Mouse (Mus musculus) liver, embryonic 13.5 days (tissue): ENCODE data around the gene Angel1. TPM values are rescaled to one million over a fixed set of nuclear protein-coding genes. Genes with fewer than 3 reads are reported as not detected.

ENCODE experiments used
- ATAC-seq: fragments of 200-750 bp; cut with Nextera tagmentation; 2 replicates; pipeline ENCODE4 v1.8.0; 2017; ENCODE audit warnings: low read depth, mild to moderate bottlenecking, moderate number of reproducible peaks, moderate library complexity
- DNase-seq: peaks from one replicate; pipeline ENCODE4 v3.0.0; 2022
- H3K27ac ChIP-seq: fragments of 300-500 bp; sonication (generic); 2 replicates; pipeline ENCODE4 v1.5.1; 2015; ENCODE audit warnings: moderate library complexity, mild to moderate bottlenecking, inconsistent platforms
- H3K27me3 ChIP-seq: fragments of 300-500 bp; sonication (generic); 2 replicates; pipeline ENCODE4 v1.6.1; 2015; ENCODE audit warnings: mild to moderate bottlenecking, inconsistent platforms
- H3K36me3 ChIP-seq: fragments of 300-500 bp; sonication (generic); 2 replicates; pipeline ENCODE4 v1.6.1; 2015; ENCODE audit warnings: mild to moderate bottlenecking, inconsistent platforms
- H3K4me1 ChIP-seq: fragments of 300-500 bp; sonication (generic); replicated peaks from 2 replicates; pipeline ENCODE4 v1.6.1; 2015; ENCODE audit warnings: inconsistent platforms
- H3K4me2 ChIP-seq: fragments of 300-500 bp; sonication (generic); 2 replicates; pipeline ENCODE4 v1.6.1; 2015; ENCODE audit warnings: inconsistent platforms, mild to moderate bottlenecking, moderate library complexity
- H3K4me3 ChIP-seq: fragments of 300-500 bp; sonication (generic); replicated peaks from 2 replicates; pipeline ENCODE4 v1.5.1; 2015; ENCODE audit warnings: mild to moderate bottlenecking, inconsistent platforms
- H3K9ac ChIP-seq: fragments of 300-500 bp; sonication (generic); 2 replicates; pipeline ENCODE4 v1.6.1; 2015; ENCODE audit warnings: mild to moderate bottlenecking, inconsistent platforms
- H3K9me3 ChIP-seq: fragments of 300-500 bp; sonication (generic); replicated peaks from 2 replicates; pipeline ENCODE4 v1.6.1; 2016; ENCODE audit warnings: inconsistent platforms
- WGBS: fragments of 180-500 bp; shearing (Covaris S2); methylation state at CpG from one replicate; pipeline ENCODE4 v1.1.7; 2015; ENCODE audit not compliant: insufficient replicate concordance; 5-methylcytosine and 5-hydroxymethylcytosine counted together
- polyA plus RNA-seq: library from polyadenylated mRNA; unstranded; fragments of >200 nt; fragmentation: Nextera tagmentation; extraction: Ambion mirVana; gene quantifications from 2 replicates; pipeline ENCODE4 v1.2.1, GENCODE M21; 2015

The Angel1 gene
- polyA plus RNA-seq, 1 experiment from 2014 or later = 1.1 TPM

DNA sequence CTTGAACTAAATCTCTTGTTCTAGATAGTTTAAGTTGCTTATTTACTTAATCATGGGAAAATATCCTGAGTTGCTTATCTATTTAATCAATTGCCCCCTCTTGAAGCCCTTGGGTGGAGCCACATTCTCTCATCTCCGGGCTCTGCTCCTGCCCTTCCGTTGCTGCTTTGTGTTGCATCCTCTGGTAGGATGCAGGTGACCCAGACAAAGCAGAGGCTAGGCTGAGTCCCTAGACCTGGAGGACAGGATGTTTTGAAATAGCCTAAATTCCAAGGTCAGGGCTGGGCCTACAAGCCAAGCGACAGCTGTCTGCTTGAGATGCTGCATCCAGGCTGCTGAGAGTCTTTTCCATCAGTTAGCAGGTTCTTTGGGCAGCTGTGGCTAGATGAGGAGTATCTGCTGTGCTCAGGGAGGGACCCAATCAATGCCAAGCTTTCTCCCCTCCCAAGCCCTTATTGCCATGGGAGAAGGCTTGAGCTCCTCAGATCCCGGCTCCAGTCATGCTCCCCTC, 38.8 kb downstream of the Angel1 start:
- Histone ChIP-seq H3K4me1 (peaks cover 55% of the 10 kb centered on the region), H3K27ac (peak overlapping the region; percentile 45; the same call in 1 of the 2 replicates), H3K36me3 (no peaks in the 10 kb centered on the region), H3K9ac (no peak overlapping the region), H3K4me2 (no peak overlapping the region), H3K9me3 (no peaks in the 10 kb centered on the region), H3K27me3 (no peaks in the 10 kb centered on the region), H3K4me3 (no peak overlapping the region)
- ATAC-seq (no peak), DNase-seq (no peak)
- WGBS = 28% methylated on average over 4 of the region's 4 CpGs

DNA sequence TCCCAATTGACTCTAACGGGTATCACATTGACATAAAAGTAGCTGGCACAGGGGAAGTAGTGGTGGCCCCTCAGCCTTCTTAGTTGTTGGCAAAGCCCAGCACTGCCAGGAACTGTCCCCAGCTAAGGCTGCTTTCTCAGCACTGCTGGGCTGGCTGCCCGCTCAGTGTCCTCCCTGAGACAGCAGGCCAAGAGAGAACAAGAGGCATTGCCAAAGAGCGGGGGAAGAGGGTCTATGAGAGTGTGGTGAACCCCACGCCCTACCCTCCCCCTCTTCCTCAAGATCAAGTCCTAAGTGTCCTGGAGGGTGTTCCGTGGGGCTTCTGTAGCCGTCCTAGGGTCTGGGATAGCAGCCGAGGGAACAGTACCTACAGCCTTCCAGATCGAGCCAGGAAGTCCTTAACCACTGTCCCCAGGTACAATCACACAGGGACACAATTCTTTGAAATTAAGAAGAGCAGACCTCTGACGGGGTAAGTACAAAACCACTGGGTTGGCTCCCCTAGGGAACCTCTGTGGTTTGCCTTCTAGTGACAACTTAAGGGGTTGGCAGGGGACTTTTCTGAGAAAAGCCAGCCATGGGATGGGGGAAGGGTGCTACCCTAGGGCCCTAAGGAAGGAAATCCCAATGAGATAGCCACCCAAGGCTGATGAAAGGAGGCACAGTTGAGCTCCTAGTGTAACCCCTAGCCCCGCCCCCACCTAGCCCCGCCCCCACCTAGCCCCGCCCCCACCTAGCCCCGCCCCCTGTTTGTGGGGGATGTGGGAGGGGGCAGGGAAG, 39.5 kb downstream of the Angel1 start:
- DNase-seq (no peak), ATAC-seq (peak; percentile 50; the same call in 1 of the 2 replicates)
- Histone ChIP-seq H3K9ac (no peak overlapping the region), H3K4me2 (peak overlapping the region; percentile 14; the same call in 1 of the 2 replicates), H3K27me3 (no peaks in the 10 kb centered on the region), H3K4me3 (no peak overlapping the region), H3K4me1 (peaks cover 49% of the 10 kb centered on the region), H3K9me3 (no peaks in the 10 kb centered on the region), H3K27ac (peak overlapping the region; percentile 51; the same call in 1 of the 2 replicates), H3K36me3 (no peaks in the 10 kb centered on the region)
- 19% methylated on average over 12 of the region's 13 CpGs for WGBS

GRCm38 (mm10) chr12:86685275-86685674, 41.0 kb downstream of the Angel1 start:
- Histone ChIP-seq H3K36me3 (no peaks in the 10 kb centered on the region), H3K4me2 (no peak overlapping the region), H3K27me3 (peaks cover 7% of the 10 kb centered on the region), H3K27ac (no peak overlapping the region), H3K9ac (no peak overlapping the region), H3K4me1 (peaks cover 53% of the 10 kb centered on the region), H3K4me3 (no peak overlapping the region), H3K9me3 (no peaks in the 10 kb centered on the region)
- DNase-seq = no peak
- 79% methylated on average over 9 of the region's 9 CpGs for WGBS
- no peak for ATAC-seq

- Histone ChIP-seq H3K9ac (no peak overlapping the region), H3K27me3 (peaks cover 23% of the 10 kb centered on the region), H3K4me2 (no peak overlapping the region), H3K27ac (peak overlapping the region; percentile 11; the same call in 1 of the 2 replicates), H3K36me3 (no peaks in the 10 kb centered on the region), H3K4me1 (peaks cover 63% of the 10 kb centered on the region), H3K4me3 (no peak overlapping the region), H3K9me3 (no peaks in the 10 kb centered on the region)
- DNase-seq (no peak), ATAC-seq (0 out of 2 replicates have a peak, but pooled peaks have one; percentile 30)
- WGBS = 11% methylated on average over 7 of the region's 7 CpGs
These were observed 42.6 kb downstream of the Angel1 start for GRCm38 (mm10) chr12:86683698-86684097.

DNA sequence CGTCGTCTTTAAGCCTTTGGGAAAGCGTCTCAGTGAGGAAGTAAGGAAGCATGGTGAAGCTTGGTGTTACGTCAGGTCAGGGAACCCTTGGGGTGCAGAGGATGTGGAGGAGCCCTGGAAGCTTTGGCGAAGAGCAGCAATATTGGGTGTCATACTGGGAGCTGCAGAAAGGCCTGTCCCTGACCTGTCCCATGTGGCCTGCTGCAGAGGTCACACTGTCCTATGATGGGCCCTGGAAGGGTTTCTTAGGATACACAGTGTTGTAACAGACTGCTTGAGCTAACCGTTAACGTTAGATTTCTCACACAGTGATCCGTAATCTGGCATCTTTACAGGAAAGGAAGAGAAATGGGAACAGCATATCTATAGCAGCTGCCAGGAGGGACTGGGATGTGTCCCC, 44.1 kb downstream of the Angel1 start:
- ATAC-seq = no peak
- 62% methylated on average over 8 of the region's 8 CpGs for WGBS

DNA sequence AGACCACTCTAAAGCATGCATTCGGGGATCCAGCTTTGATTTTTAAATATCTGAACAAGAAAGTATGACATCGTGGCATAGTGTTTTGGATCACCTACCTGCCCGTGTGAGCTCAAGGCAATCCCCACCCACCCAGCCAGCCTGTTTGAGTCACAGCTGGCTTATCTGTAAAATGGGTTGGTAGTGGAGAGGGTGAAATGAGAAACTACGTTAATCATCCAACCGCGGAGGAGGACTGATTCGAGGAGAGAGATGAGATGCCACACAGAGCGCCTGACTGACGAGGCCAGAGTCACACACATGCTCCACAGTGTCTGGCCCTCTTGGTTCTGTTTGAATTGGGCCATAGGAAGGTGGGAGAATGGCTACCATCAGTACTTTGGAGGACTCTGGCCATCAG, 44.6 kb downstream of the Angel1 start:
- no peak for DNase-seq
- Histone ChIP-seq H3K9me3 (no peaks in the 10 kb centered on the region), H3K9ac (no peak overlapping the region), H3K4me3 (no peak overlapping the region), H3K36me3 (no peaks in the 10 kb centered on the region), H3K4me2 (no peak overlapping the region), H3K27ac (no peak overlapping the region), H3K4me1 (peaks cover 47% of the 10 kb centered on the region), H3K27me3 (peaks cover 35% of the 10 kb centered on the region)
- no peak for ATAC-seq
- WGBS = 53% methylated on average over 9 of the region's 9 CpGs

More for the DNA sequence above, 44.1 kb downstream of the Angel1 start:
- Histone ChIP-seq H3K9ac (no peak overlapping the region), H3K9me3 (no peaks in the 10 kb centered on the region), H3K4me2 (no peak overlapping the region), H3K27me3 (peaks cover 35% of the 10 kb centered on the region), H3K4me1 (peaks cover 50% of the 10 kb centered on the region), H3K27ac (no peak overlapping the region), H3K36me3 (no peaks in the 10 kb centered on the region), H3K4me3 (no peak overlapping the region)
- DNase-seq = no peak

DNA sequence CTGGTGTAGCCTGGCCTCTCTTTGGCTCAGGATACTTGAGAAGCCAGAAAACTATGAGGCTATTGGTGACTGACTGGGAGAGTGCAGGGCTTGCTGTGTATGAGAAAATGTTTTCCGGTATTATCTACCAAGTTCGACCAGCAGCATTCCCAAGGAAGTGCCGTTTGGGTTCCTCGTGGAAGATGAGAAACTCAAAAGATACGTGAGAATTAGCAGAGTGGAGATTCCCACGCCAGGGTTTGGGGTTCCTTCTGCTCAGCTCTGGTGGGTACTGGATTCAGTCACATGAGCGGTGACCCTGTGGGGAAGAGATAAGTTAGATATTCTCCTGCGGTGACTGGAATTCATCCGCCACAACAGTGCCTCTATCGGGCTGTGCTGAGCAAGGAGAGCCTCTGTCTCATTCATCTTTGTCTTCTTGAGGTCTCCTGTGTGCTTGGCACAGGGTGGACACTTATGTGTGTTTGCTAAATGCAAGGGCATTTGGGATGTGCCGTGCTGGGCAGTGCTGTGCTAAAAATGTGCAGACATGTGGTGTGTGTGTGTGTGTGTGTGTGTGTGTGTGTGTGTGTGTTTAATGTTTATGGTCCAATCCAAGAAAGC, 45.6 kb downstream of the Angel1 start:
- H3K9me3 ChIP-seq = no peaks in the 10 kb centered on the region
- peak overlapping the region; percentile 23; the same call in 1 of the 2 replicates for H3K27ac ChIP-seq
- no peaks in the 10 kb centered on the region for H3K36me3 ChIP-seq
- ATAC-seq = 0 out of 2 replicates have a peak, but pooled peaks have one; percentile 25
- peak overlapping the region; percentile 63 for H3K4me3 ChIP-seq
- H3K4me1 ChIP-seq = peaks cover 42% of the 10 kb centered on the region
- 9% methylated on average over 11 of the region's 11 CpGs for WGBS
- no peak overlapping the region for H3K9ac ChIP-seq
- H3K4me2 ChIP-seq = peak overlapping the region; percentile 86
- DNase-seq = no peak
- H3K27me3 ChIP-seq = peaks cover 35% of the 10 kb centered on the region

DNA sequence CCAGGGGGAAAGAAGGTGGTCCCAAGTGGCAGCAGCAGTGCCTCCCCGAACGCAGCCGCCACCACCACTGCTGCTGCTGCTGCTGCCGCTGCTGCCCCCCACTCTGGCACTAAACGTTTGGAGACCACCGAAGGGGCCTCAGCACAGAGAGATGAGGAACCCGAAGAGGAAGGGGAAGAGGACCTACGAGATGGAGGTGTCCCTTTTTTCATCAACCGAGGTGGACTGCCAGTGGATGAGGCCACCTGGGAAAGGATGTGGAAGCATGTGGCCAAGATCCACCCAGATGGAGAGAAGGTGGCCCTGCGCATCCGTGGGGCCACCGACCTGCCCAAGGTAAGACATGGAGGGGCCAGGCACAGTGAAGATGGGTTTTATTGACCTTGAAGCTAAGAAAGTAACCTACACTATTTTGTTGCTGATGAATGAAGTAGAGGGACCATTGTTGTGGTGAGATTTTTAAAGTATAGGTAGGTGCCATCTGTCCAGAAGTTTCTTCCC, 46.2 kb downstream of the Angel1 start:
- ATAC-seq = no peak
- Histone ChIP-seq H3K9ac (no peak overlapping the region), H3K9me3 (no peaks in the 10 kb centered on the region), H3K4me2 (peak overlapping the region; percentile 86), H3K27ac (peak overlapping the region; percentile 23; the same call in 1 of the 2 replicates), H3K27me3 (peaks cover 35% of the 10 kb centered on the region), H3K4me3 (peak overlapping the region; percentile 63), H3K36me3 (no peaks in the 10 kb centered on the region), H3K4me1 (peaks cover 38% of the 10 kb centered on the region)
- WGBS = 11% methylated on average over 12 of the region's 12 CpGs
- DNase-seq = no peak

- 3% methylated on average over 9 of the region's 9 CpGs for WGBS
- DNase-seq (no peak), ATAC-seq (no peak)
- H3K4me3 ChIP-seq = peak overlapping the region; percentile 63
- H3K27ac ChIP-seq = no peak overlapping the region
- H3K4me1 ChIP-seq = peaks cover 38% of the 10 kb centered on the region
- H3K9ac ChIP-seq = peak overlapping the region; percentile 65; the same call in 1 of the 2 replicates
- no peaks in the 10 kb centered on the region for H3K36me3 ChIP-seq
- peak overlapping the region; percentile 86 for H3K4me2 ChIP-seq
- H3K9me3 ChIP-seq = no peaks in the 10 kb centered on the region
- peaks cover 35% of the 10 kb centered on the region for H3K27me3 ChIP-seq
These were observed 46.7 kb downstream of the Angel1 start for GRCm38 (mm10) chr12:86679546-86679930.

DNA sequence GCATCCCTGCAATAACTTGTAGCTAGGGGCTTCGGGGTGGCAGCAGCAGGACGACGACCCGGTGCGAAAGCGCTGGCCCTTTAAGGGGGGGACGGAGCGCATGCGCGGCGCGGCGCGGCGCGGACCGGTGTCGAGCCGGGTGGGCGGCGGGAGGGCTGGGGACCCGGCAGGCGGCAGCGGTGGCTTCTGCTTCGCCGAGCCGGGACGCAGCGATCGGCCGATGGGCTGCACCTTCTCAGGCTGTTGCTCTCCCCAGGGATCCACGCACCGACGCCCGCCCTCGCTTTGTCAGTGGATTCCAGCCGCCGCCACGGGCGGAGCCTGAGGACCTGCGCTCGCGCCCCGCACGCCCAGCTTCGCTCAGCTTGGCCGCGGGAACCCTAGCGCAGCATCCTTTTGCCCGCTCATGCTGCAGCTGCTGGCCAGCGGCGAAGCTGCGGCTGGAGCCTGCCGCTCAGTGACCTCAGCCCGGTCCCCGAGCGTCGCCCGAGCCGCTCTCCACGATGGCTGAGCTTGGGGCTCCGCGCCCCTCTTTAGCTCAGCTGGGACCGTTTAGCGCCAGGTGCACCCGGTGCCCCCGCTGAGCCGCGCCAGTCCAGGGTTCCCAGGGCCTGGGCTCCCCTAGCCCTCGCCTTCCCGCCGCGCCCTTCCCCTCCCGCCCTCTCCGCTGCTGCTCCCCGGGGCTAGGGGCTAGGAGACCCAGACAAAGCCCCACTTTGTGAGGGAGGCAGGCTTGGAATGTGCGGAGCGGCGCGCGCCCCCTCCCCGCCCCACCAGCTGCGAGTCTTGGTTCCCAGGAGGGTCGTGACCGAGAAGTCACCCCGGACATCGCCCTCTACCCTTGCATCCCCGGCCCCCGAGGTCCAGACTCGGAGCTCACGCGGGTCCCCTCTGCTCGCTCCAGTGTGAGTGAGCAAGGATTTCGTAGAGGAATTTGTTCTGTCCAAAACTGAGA, 47.4 kb downstream of the Angel1 start, which contains the start of gene Vash1:
Gene Vash1 (plus strand): TSS at position 110 of the 955 bp plus-strand sequence.
- H3K4me1 ChIP-seq = peaks cover 34% of the 10 kb centered on the region
- no peak within 1 kb of the TSS for H3K27ac ChIP-seq
- peak within 1 kb of the TSS; percentile 63 for H3K4me3 ChIP-seq
- DNase-seq = no peak
- peak within 1 kb of the TSS; percentile 65 for H3K9ac ChIP-seq
- peak within 1 kb of the TSS; percentile 86 for H3K4me2 ChIP-seq
- no peaks in the 10 kb centered on the region for H3K36me3 ChIP-seq
- 0 out of 2 replicates have a peak, but pooled peaks have one; percentile 30 for ATAC-seq
- no peaks in the 10 kb centered on the region for H3K9me3 ChIP-seq
- H3K27me3 ChIP-seq = peaks cover 35% of the 10 kb centered on the region
- WGBS = under 1% methylated on average over 92 of the region's 94 CpGs
